Mouse (Mus musculus): Measurements from ENCODE around the gene Bmp10. TPM values are rescaled to one million over a fixed set of nuclear protein-coding genes. Genes with fewer than 3 reads are reported as not detected.

Gene Bmp10
- polyA plus RNA-seq, 1 experiment = not detected

GRCm38 (mm10) chr6:87435791-87436190 is 7.0 kb downstream of the Bmp10 start:
- Histone ChIP-seq H3K4me3 (ENCODE audit: insufficient read depth, low read depth, low read length) (no peak overlapping the region), H3K27ac (ENCODE audit: insufficient read depth, low read depth, low read length) (no peak overlapping the region), H3K4me1 (ENCODE audit: control insufficient read depth, insufficient read depth, low read length) (0 out of 2 replicates have a peak, but pooled peaks cover under 1% of the 10 kb centered on the region)
- WGBS = 88% methylated on average over 3 of the region's 3 CpGs
- TF ChIP-seq POLR2A (IDR thresholded peaks at IDR 0.05; ENCODE audit: insufficient read depth, low read depth, low read length) = no peak
- no peak for TF ChIP-seq CTCF (IDR thresholded peaks at IDR 0.05; ENCODE audit: insufficient read depth, low read depth, low read length)

GRCm38 (mm10) chr6:87436745-87437144 is 8.0 kb downstream of the Bmp10 start:
- Histone ChIP-seq H3K4me3 (ENCODE audit: insufficient read depth, low read depth, low read length) (no peak overlapping the region), H3K4me1 (ENCODE audit: control insufficient read depth, insufficient read depth, low read length) (0 out of 2 replicates have a peak, but pooled peaks cover 2% of the 10 kb centered on the region), H3K27ac (ENCODE audit: insufficient read depth, low read depth, low read length) (no peak overlapping the region)
- TF ChIP-seq POLR2A (IDR thresholded peaks at IDR 0.05; ENCODE audit: insufficient read depth, low read depth, low read length) (no peak), CTCF (IDR thresholded peaks at IDR 0.05; ENCODE audit: insufficient read depth, low read depth, low read length) (no peak)
- WGBS = 86% methylated on average over 8 of the region's 8 CpGs

GRCm38 (mm10) chr6:87443253-87443652 is 14.5 kb downstream of the Bmp10 start:
- Histone ChIP-seq H3K4me1 (ENCODE audit: control insufficient read depth, insufficient read depth, low read length) (0 out of 2 replicates have a peak, but pooled peaks cover 2% of the 10 kb centered on the region), H3K27ac (ENCODE audit: insufficient read depth, low read depth, low read length) (no peak overlapping the region), H3K4me3 (ENCODE audit: insufficient read depth, low read depth, low read length) (no peak overlapping the region)
- TF ChIP-seq CTCF (IDR thresholded peaks at IDR 0.05; ENCODE audit: insufficient read depth, low read depth, low read length) = no peak
- TF ChIP-seq POLR2A (IDR thresholded peaks at IDR 0.05; ENCODE audit: insufficient read depth, low read depth, low read length) = no peak
- WGBS = 93% methylated on average over 11 of the region's 11 CpGs

- Histone ChIP-seq H3K27ac (ENCODE audit: insufficient read depth, low read depth, low read length) (no peak overlapping the region), H3K4me3 (ENCODE audit: insufficient read depth, low read depth, low read length) (no peak overlapping the region), H3K4me1 (ENCODE audit: control insufficient read depth, insufficient read depth, low read length) (0 out of 2 replicates have a peak, but pooled peaks cover 2% of the 10 kb centered on the region)
- 78% methylated on average over 7 of the region's 7 CpGs for WGBS
- no peak for TF ChIP-seq CTCF (IDR thresholded peaks at IDR 0.05; ENCODE audit: insufficient read depth, low read depth, low read length)
- TF ChIP-seq POLR2A (IDR thresholded peaks at IDR 0.05; ENCODE audit: insufficient read depth, low read depth, low read length) = no peak
These were observed 16.4 kb downstream of the Bmp10 start for GRCm38 (mm10) chr6:87445222-87445621.

- no peaks in the 10 kb centered on the region for H3K4me1 ChIP-seq (ENCODE audit: control insufficient read depth, insufficient read depth, low read length)
- H3K27ac ChIP-seq (ENCODE audit: insufficient read depth, low read depth, low read length) = no peak overlapping the region
- no peak for TF ChIP-seq CTCF (IDR thresholded peaks at IDR 0.05; ENCODE audit: insufficient read depth, low read depth, low read length)
- TF ChIP-seq POLR2A (IDR thresholded peaks at IDR 0.05; ENCODE audit: insufficient read depth, low read depth, low read length) = no peak
- 86% methylated on average over 4 of the region's 4 CpGs for WGBS
- no peak overlapping the region for H3K4me3 ChIP-seq (ENCODE audit: insufficient read depth, low read depth, low read length)
These were observed 18.4 kb downstream of the Bmp10 start for GRCm38 (mm10) chr6:87447217-87447616.

GRCm38 (mm10) chr6:87449534-87449933 is 20.7 kb downstream of the Bmp10 start:
- TF ChIP-seq CTCF (IDR thresholded peaks at IDR 0.05; ENCODE audit: insufficient read depth, low read depth, low read length) (no peak), POLR2A (IDR thresholded peaks at IDR 0.05; ENCODE audit: insufficient read depth, low read depth, low read length) (no peak)
- H3K27ac ChIP-seq (ENCODE audit: insufficient read depth, low read depth, low read length) = no peak overlapping the region
- H3K4me1 ChIP-seq (ENCODE audit: control insufficient read depth, insufficient read depth, low read length) = no peaks in the 10 kb centered on the region
- WGBS = 79% methylated on average over 3 of the region's 3 CpGs
- H3K4me3 ChIP-seq (ENCODE audit: insufficient read depth, low read depth, low read length) = no peak overlapping the region

- 66% methylated on average over 3 of the region's 3 CpGs for WGBS
- TF ChIP-seq POLR2A (IDR thresholded peaks at IDR 0.05; ENCODE audit: insufficient read depth, low read depth, low read length) (no peak), CTCF (IDR thresholded peaks at IDR 0.05; ENCODE audit: insufficient read depth, low read depth, low read length) (no peak)
- H3K27ac ChIP-seq (ENCODE audit: insufficient read depth, low read depth, low read length) = no peak overlapping the region
- H3K4me1 ChIP-seq (ENCODE audit: control insufficient read depth, insufficient read depth, low read length) = no peaks in the 10 kb centered on the region
- H3K4me3 ChIP-seq (ENCODE audit: insufficient read depth, low read depth, low read length) = no peak overlapping the region
These were observed 22.2 kb downstream of the Bmp10 start for GRCm38 (mm10) chr6:87451016-87451415.

GRCm38 (mm10) chr6:87451771-87452170 is 23.0 kb downstream of the Bmp10 start:
- WGBS = 71% methylated on average over 3 of the region's 3 CpGs
- H3K27ac ChIP-seq (ENCODE audit: insufficient read depth, low read depth, low read length) = no peak overlapping the region
- TF ChIP-seq CTCF (IDR thresholded peaks at IDR 0.05; ENCODE audit: insufficient read depth, low read depth, low read length) (no peak), POLR2A (IDR thresholded peaks at IDR 0.05; ENCODE audit: insufficient read depth, low read depth, low read length) (no peak)
- H3K4me3 ChIP-seq (ENCODE audit: insufficient read depth, low read depth, low read length) = no peak overlapping the region
- H3K4me1 ChIP-seq (ENCODE audit: control insufficient read depth, insufficient read depth, low read length) = no peaks in the 10 kb centered on the region

GRCm38 (mm10) chr6:87455507-87455906 is 26.7 kb downstream of the Bmp10 start:
- TF ChIP-seq CTCF (IDR thresholded peaks at IDR 0.05; ENCODE audit: insufficient read depth, low read depth, low read length) = no peak
- no peak for TF ChIP-seq POLR2A (IDR thresholded peaks at IDR 0.05; ENCODE audit: insufficient read depth, low read depth, low read length)
- H3K27ac ChIP-seq (ENCODE audit: insufficient read depth, low read depth, low read length) = no peak overlapping the region

GRCm38 (mm10) chr6:87466221-87466620 is 37.4 kb downstream of the Bmp10 start:
- TF ChIP-seq POLR2A (IDR thresholded peaks at IDR 0.05; ENCODE audit: insufficient read depth, low read depth, low read length) = no peak
- peak; percentile 84 for TF ChIP-seq CTCF (IDR thresholded peaks at IDR 0.05; ENCODE audit: insufficient read depth, low read depth, low read length)
- Histone ChIP-seq H3K4me3 (ENCODE audit: insufficient read depth, low read depth, low read length) (no peak overlapping the region), H3K27ac (ENCODE audit: insufficient read depth, low read depth, low read length) (no peak overlapping the region), H3K4me1 (ENCODE audit: control insufficient read depth, insufficient read depth, low read length) (peaks cover 3% of the 10 kb centered on the region; the same call in 1 of the 2 replicates)
- 11% methylated on average over 12 of the region's 12 CpGs for WGBS

More at GRCm38 (mm10) chr6:87455507-87455906, 26.7 kb downstream of the Bmp10 start:
- H3K4me1 ChIP-seq (ENCODE audit: control insufficient read depth, insufficient read depth, low read length) = no peaks in the 10 kb centered on the region
- H3K4me3 ChIP-seq (ENCODE audit: insufficient read depth, low read depth, low read length) = no peak overlapping the region
- 73% methylated on average over 6 of the region's 6 CpGs for WGBS
